Mouse (Mus musculus): Measurements from ENCODE around the gene Rnf220. TPM values are rescaled to one million over a fixed set of nuclear protein-coding genes. Genes with fewer than 3 reads are reported as not detected.

Rnf220 gene
- polyA plus RNA-seq, 1 experiment from 2014 or later: 122 TPM

DNA sequence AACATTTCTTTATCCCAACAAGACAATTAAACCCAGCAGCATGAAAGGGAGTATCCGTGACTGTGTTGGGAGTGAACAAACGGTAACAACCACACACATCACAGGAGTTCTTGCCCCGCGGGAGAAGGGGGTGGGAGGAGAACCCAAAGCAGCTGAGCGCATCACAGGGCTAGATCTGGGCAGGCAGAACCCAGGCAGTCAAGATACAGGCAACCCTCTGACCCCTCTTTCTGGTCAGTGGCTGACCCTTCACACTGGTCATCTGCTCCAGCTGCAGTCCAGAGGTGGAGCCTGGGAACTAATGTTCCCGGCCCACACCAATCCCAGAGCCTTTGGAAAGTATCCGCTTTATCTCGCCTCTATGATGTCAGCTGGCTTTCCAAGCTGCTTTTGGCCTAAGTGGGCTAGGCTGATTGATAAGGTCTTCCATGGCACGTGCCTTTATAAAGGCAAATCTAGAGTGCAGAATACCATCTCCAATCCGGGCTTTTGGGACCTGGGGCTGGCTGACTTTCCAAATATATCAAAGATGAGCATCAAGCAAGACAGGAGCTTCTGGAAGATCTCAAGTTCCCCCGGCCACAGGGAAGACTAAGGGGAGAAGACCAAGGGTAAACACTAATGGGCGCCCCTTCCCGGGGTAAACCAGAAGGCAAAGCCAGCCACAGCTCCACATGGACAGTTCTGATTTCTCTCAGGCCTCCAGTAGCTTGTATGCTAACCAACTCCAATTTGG is 11.6 kb downstream of the Rnf220 start:
- Histone ChIP-seq H3K27me3 (peaks cover 71% of the 10 kb centered on the region), H3K9ac (peak overlapping the region; percentile 45; the same call in 1 of the 2 replicates), H3K4me3 (peak overlapping the region; percentile 45), H3K27ac (replicated peaks) (peak overlapping the region; percentile 73), H3K4me1 (replicated peaks) (peaks cover 14% of the 10 kb centered on the region), H3K9me3 (no peaks in the 10 kb centered on the region), H3K4me2 (peak overlapping the region; percentile 94), H3K36me3 (no peaks in the 10 kb centered on the region)
- ATAC-seq (ENCODE audit: low FRiP score, low read depth): no peak
- 29% methylated on average over 13 of the region's 13 CpGs for WGBS

DNA sequence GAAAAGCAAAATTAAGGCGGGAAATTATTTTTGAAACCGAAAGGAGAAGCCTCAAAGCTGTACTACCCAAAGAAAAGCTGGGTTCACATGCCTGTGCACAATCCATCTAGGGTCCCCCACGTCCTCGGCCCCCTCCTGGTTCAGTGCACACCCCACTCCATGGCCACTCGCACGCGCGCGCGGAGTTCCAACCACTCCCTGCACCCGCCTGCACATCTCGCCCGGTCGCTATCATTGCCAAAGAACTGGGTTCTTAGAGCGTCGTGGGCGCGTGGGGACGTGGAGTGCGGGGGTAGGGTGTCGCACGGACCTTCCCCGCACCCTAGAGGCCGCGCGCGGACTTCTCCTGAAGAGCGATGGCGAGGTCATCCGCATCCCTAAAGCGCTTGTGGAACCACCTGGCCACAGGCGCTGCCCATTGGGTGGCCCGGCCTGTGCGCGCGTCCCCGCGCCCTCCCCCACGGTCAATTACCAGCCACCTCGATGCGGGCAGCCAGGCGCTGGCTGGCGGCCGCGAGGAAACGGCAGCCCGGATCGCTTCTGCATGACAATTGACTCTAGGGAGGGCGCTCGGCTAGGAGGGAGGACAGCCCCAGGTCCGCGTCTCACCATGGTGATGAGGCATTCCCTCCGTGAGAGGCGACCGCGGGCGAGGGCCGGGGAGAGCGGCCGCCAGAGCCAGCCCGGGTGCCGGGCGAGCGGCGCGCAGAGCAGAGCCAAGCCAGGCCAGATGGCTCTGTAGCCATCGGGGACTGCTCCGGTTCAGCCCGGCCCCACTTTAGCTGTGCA is 12.4 kb downstream of the Rnf220 start:
- H3K27me3 ChIP-seq: peaks cover 64% of the 10 kb centered on the region
- peaks cover 14% of the 10 kb centered on the region for H3K4me1 ChIP-seq (replicated peaks)
- peak overlapping the region; percentile 73 for H3K27ac ChIP-seq (replicated peaks)
- H3K4me2 ChIP-seq: peak overlapping the region; percentile 94
- H3K36me3 ChIP-seq: no peaks in the 10 kb centered on the region
- peak; percentile 90 for ATAC-seq (ENCODE audit: low FRiP score, low read depth)
- H3K9me3 ChIP-seq: no peaks in the 10 kb centered on the region
- WGBS: under 1% methylated on average over 69 of the region's 69 CpGs
- peak overlapping the region; percentile 45 for H3K9ac ChIP-seq
- peak overlapping the region; percentile 45 for H3K4me3 ChIP-seq

DNA sequence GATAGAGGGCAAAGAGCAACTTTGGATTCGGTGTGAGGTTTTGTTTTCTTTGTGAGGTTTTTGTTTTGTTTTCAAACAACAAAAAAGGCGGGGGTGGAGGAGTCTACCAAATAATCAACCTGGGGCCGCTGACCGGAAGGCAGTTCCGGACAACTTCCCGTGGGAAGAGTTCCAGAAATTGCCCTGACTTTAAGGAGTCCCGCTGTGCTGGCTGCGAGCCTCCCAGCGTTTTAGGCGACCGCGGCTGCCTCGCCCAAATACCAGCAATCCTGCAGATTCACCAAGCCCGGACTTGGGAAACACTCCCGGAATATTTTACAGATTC is 13.0 kb downstream of the Rnf220 start:
- H3K36me3 ChIP-seq: no peaks in the 10 kb centered on the region
- H3K4me3 ChIP-seq: peak overlapping the region; percentile 45
- no peaks in the 10 kb centered on the region for H3K9me3 ChIP-seq
- H3K4me1 ChIP-seq (replicated peaks): peaks cover 14% of the 10 kb centered on the region
- peak overlapping the region; percentile 45; the same call in 1 of the 2 replicates for H3K9ac ChIP-seq
- peak overlapping the region; percentile 94 for H3K4me2 ChIP-seq
- peak overlapping the region; percentile 73 for H3K27ac ChIP-seq (replicated peaks)
- H3K27me3 ChIP-seq: peaks cover 64% of the 10 kb centered on the region
- under 1% methylated on average over 15 of the region's 15 CpGs for WGBS
- no peak for ATAC-seq (ENCODE audit: low FRiP score, low read depth)

GRCm38 (mm10) chr4:117482103-117482502 is 14.7 kb downstream of the Rnf220 start:
- H3K4me3 ChIP-seq: no peak overlapping the region
- H3K9ac ChIP-seq: no peak overlapping the region
- H3K27me3 ChIP-seq: peaks cover 64% of the 10 kb centered on the region
- H3K4me1 ChIP-seq (replicated peaks): peaks cover 22% of the 10 kb centered on the region
- no peak overlapping the region for H3K4me2 ChIP-seq
- no peak for ATAC-seq (ENCODE audit: low FRiP score, low read depth)
- no peaks in the 10 kb centered on the region for H3K9me3 ChIP-seq
- 84% methylated on average over 5 of the region's 5 CpGs for WGBS
- no peak overlapping the region for H3K27ac ChIP-seq (replicated peaks)
- H3K36me3 ChIP-seq: no peaks in the 10 kb centered on the region

- 34% methylated on average over 11 of the region's 11 CpGs for WGBS
- Histone ChIP-seq H3K4me1 (replicated peaks) (peaks cover 22% of the 10 kb centered on the region), H3K4me2 (no peak overlapping the region), H3K9ac (no peak overlapping the region), H3K36me3 (no peaks in the 10 kb centered on the region), H3K27me3 (peaks cover 54% of the 10 kb centered on the region), H3K27ac (replicated peaks) (no peak overlapping the region), H3K9me3 (no peaks in the 10 kb centered on the region), H3K4me3 (no peak overlapping the region)
- ATAC-seq (ENCODE audit: low FRiP score, low read depth): no peak
These were observed 16.0 kb downstream of the Rnf220 start for GRCm38 (mm10) chr4:117480611-117481445.

DNA sequence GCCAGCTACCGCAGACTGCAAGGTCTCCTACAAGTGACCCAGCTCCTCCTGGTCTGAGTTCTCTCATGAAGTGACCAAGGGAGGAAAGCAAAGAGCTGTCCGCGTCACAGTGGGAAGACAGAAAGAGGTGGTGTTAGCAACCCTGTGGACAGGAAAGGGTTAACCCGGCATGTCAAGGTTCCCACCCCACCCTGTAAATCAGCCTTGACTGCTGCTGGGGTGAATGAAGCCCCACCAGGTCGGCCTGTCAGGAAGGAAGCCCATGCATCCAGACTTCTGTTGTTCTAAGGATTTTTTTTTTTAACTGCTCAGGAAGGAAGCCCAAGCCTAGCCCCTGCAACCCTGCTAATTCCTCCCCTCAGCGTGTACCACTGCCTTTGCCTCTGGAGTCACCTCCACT is 16.9 kb downstream of the Rnf220 start:
- H3K36me3 ChIP-seq: no peaks in the 10 kb centered on the region
- H3K27me3 ChIP-seq: peaks cover 50% of the 10 kb centered on the region
- H3K4me2 ChIP-seq: no peak overlapping the region
- H3K4me1 ChIP-seq (replicated peaks): peaks cover 19% of the 10 kb centered on the region
- no peak overlapping the region for H3K4me3 ChIP-seq
- no peaks in the 10 kb centered on the region for H3K9me3 ChIP-seq
- no peak for ATAC-seq (ENCODE audit: low FRiP score, low read depth)
- WGBS: 50% methylated on average over 6 of the region's 6 CpGs
- no peak overlapping the region for H3K9ac ChIP-seq
- H3K27ac ChIP-seq (replicated peaks): no peak overlapping the region

- H3K9ac ChIP-seq: no peak overlapping the region
- no peak overlapping the region for H3K4me3 ChIP-seq
- no peak overlapping the region for H3K27ac ChIP-seq (replicated peaks)
- peaks cover 58% of the 10 kb centered on the region for H3K27me3 ChIP-seq
- no peaks in the 10 kb centered on the region for H3K36me3 ChIP-seq
- H3K4me1 ChIP-seq (replicated peaks): peaks cover 8% of the 10 kb centered on the region; the same call in 1 of the 2 replicates
- no peaks in the 10 kb centered on the region for H3K9me3 ChIP-seq
- WGBS: 78% methylated on average over 15 of the region's 15 CpGs
- no peak for ATAC-seq (ENCODE audit: low FRiP score, low read depth)
- no peak overlapping the region for H3K4me2 ChIP-seq
These were observed 18.7 kb downstream of the Rnf220 start for GRCm38 (mm10) chr4:117478101-117478673.

DNA sequence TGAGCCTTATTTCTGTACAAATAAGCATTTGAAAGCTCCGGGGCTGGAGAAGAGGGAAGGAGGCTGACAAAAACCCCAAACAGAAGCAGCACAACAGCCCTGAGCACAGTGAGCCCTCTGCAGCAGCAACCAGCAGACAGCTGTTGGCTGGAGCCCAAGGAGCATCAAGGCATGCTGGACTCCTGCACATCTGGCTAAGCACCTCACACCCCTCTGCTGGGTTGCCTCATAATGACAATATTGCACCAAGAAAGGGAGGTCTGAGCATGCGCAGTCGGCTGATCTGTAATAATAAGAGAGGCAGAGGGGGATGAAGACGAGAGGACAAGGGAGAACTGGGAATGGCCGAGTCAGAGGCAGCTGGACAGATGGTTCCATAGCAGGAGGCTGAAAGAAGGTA is 19.5 kb downstream of the Rnf220 start:
- Histone ChIP-seq H3K4me2 (no peak overlapping the region), H3K9ac (no peak overlapping the region), H3K9me3 (no peaks in the 10 kb centered on the region), H3K27me3 (peaks cover 60% of the 10 kb centered on the region), H3K4me3 (no peak overlapping the region), H3K36me3 (no peaks in the 10 kb centered on the region), H3K27ac (replicated peaks) (no peak overlapping the region), H3K4me1 (replicated peaks) (peaks cover 8% of the 10 kb centered on the region; the same call in 1 of the 2 replicates)
- ATAC-seq (ENCODE audit: low FRiP score, low read depth): no peak
- 54% methylated on average over 5 of the region's 5 CpGs for WGBS

DNA sequence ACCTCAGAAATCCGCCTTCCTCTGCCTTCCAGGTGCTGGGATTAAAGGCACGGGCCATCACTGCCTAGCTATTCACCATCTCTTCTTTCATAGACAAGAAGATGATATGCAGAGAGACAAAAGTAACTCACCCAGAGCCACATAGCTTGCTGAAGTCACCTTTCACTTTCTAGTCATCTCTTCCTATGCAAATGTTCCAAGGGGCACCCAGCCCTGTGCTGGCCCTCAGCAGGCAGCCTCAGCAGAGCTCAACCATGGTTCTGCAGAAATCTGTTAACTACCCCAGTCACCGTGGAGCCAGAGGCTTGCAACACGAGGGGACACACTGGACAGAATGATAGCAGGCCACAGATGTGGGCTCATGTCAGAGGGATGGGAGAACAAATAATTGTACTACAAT is 20.1 kb downstream of the Rnf220 start:
- no peaks in the 10 kb centered on the region for H3K36me3 ChIP-seq
- no peak overlapping the region for H3K9ac ChIP-seq
- peaks cover 54% of the 10 kb centered on the region for H3K27me3 ChIP-seq
- no peak for ATAC-seq (ENCODE audit: low FRiP score, low read depth)
- no peak overlapping the region for H3K4me2 ChIP-seq
- peaks cover 8% of the 10 kb centered on the region; the same call in 1 of the 2 replicates for H3K4me1 ChIP-seq (replicated peaks)
- H3K4me3 ChIP-seq: no peak overlapping the region
- no peaks in the 10 kb centered on the region for H3K9me3 ChIP-seq
- no peak overlapping the region for H3K27ac ChIP-seq (replicated peaks)
- 66% methylated on average over 4 of the region's 4 CpGs for WGBS

GRCm38 (mm10) chr4:117476355-117476754 is 20.5 kb downstream of the Rnf220 start:
- H3K4me2 ChIP-seq: no peak overlapping the region
- no peak overlapping the region for H3K27ac ChIP-seq (replicated peaks)
- peaks cover 8% of the 10 kb centered on the region; the same call in 1 of the 2 replicates for H3K4me1 ChIP-seq (replicated peaks)
- ATAC-seq (ENCODE audit: low FRiP score, low read depth): no peak
- H3K9ac ChIP-seq: no peak overlapping the region
- no peaks in the 10 kb centered on the region for H3K9me3 ChIP-seq
- no peak overlapping the region for H3K4me3 ChIP-seq
- H3K27me3 ChIP-seq: peaks cover 50% of the 10 kb centered on the region
- H3K36me3 ChIP-seq: no peaks in the 10 kb centered on the region

GRCm38 (mm10) chr4:117473985-117474354 is 22.9 kb downstream of the Rnf220 start:
- 0 out of 2 replicates have a peak, but pooled peaks cover 8% of the 10 kb centered on the region for H3K4me1 ChIP-seq (replicated peaks)
- ATAC-seq (ENCODE audit: low FRiP score, low read depth): no peak

More at GRCm38 (mm10) chr4:117473985-117474354, 22.9 kb downstream of the Rnf220 start:
- no peak overlapping the region for H3K4me2 ChIP-seq
- H3K9me3 ChIP-seq: no peaks in the 10 kb centered on the region
- H3K27me3 ChIP-seq: peaks cover 41% of the 10 kb centered on the region
- no peak overlapping the region for H3K27ac ChIP-seq (replicated peaks)
- H3K4me3 ChIP-seq: no peak overlapping the region
- no peak overlapping the region for H3K9ac ChIP-seq
- H3K36me3 ChIP-seq: no peaks in the 10 kb centered on the region

Data from hindbrain, embryonic 15.5 days (tissue).